Mouse (Mus musculus) midbrain, postnatal 0 days (tissue): Measurements from ENCODE around the gene Nedd4. TPM values are rescaled to one million over a fixed set of nuclear protein-coding genes. Genes with fewer than 3 reads are reported as not detected.

ENCODE experiments used
- ATAC-seq: fragments of 200-750 bp; cut with Nextera tagmentation; 2 replicates; pipeline ENCODE4 v1.8.0; 2017; ENCODE audit warnings: moderate number of reproducible peaks, mild to moderate bottlenecking, moderate TSS enrichment, moderate library complexity; ENCODE audit not compliant: low FRiP score
- DNase-seq: peaks from one replicate; pipeline ENCODE4 v3.0.0-alpha.2; 2015; ENCODE audit warnings: low spot score
- H3K27ac ChIP-seq: fragments of 300-500 bp; sonication (generic); 2 replicates; pipeline ENCODE4 v1.5.1; 2014; ENCODE audit warnings: low read depth, mild to moderate bottlenecking, low read length, mixed read lengths
- H3K27me3 ChIP-seq: fragments of 300-500 bp; sonication (generic); 2 replicates; pipeline ENCODE4 v1.6.1; 2014; ENCODE audit warnings: low read length, control low read depth, mixed read lengths; ENCODE audit not compliant: insufficient read depth
- H3K36me3 ChIP-seq: fragments of 300-500 bp; sonication (generic); 2 replicates; pipeline ENCODE4 v1.6.1; 2014; ENCODE audit warnings: low read length, control low read depth, mixed read lengths; ENCODE audit not compliant: insufficient read depth
- H3K4me1 ChIP-seq: fragments of 300-500 bp; sonication (generic); 2 replicates; pipeline ENCODE4 v1.6.1; 2014; ENCODE audit warnings: mild to moderate bottlenecking, control low read depth, antibody characterized with exemption, low read length, mixed read lengths; ENCODE audit not compliant: insufficient read depth
- H3K4me2 ChIP-seq: fragments of 300-500 bp; sonication (generic); 2 replicates; pipeline ENCODE4 v1.6.1; 2014; ENCODE audit warnings: low read depth, mild to moderate bottlenecking, low read length, mixed read lengths; ENCODE audit not compliant: poor library complexity, severe bottlenecking
- H3K4me3 ChIP-seq: fragments of 300-500 bp; sonication (generic); 2 replicates; pipeline ENCODE4 v1.5.1; 2014; ENCODE audit warnings: low read depth, mild to moderate bottlenecking, low read length, moderate library complexity
- H3K9ac ChIP-seq: fragments of 300-500 bp; sonication (generic); replicated peaks from 2 replicates; pipeline ENCODE4 v1.6.1; 2014; ENCODE audit warnings: mild to moderate bottlenecking, low read length, moderate library complexity, mixed read lengths; ENCODE audit not compliant: poor library complexity, severe bottlenecking
- H3K9me3 ChIP-seq: fragments of 300-500 bp; sonication (generic); 2 replicates; pipeline ENCODE4 v1.6.1; 2016; ENCODE audit warnings: low read length, control low read depth
- CTCF ChIP-seq: IDR thresholded peaks from 2 replicates; pipeline ENCODE4 v1.5.1; 2016; ENCODE audit warnings: antibody characterized with exemption, mild to moderate bottlenecking
- WGBS: fragments of 180-500 bp; shearing (Covaris S2); extraction: QIAGEN DNeasy Blood & Tissue Kit; methylation state at CpG from one replicate; pipeline ENCODE4 v1.1.7; 2014; 5-methylcytosine and 5-hydroxymethylcytosine counted together
- polyA plus RNA-seq: library from polyadenylated mRNA; unstranded; fragments of >200 nt; fragmentation: Nextera tagmentation; extraction: Ambion mirVana; gene quantifications from 2 replicates; pipeline ENCODE4 v1.2.1, GENCODE M21; 2015
- total RNA-seq: library from RNA; depleted of rRNA; stranded (reverse); fragments of >200 nt; gene quantifications from 2 replicates; pipeline ENCODE4 v1.2.3, GENCODE M21; 2014

Nedd4 gene
- total and polyA plus RNA-seq, 2 experiments from 2014 or later = 321 to 432 TPM

DNA sequence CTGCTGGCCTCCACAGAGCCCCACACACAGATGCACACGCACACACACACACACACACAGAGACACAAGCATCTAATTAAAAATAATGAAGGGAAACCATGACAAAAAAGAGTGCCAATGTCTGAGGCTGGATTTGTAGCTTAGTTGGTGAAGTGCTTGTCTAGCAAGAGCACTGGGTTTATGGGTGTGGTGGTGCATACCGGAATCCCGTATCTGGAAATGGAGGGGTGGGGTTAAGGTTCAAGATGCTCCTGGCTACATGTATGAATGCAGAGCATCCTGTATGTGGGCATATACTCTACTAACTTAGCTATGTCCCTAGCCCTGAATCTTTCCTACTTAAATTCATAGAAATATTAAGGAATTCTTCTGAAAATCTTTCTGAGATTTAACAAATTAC is 5.0 kb downstream of the Nedd4 start:
- no peak for TF ChIP-seq CTCF
- Histone ChIP-seq H3K36me3 (peaks cover 11% of the 10 kb centered on the region), H3K27ac (no peak overlapping the region), H3K9me3 (no peaks in the 10 kb centered on the region), H3K4me2 (no peak overlapping the region), H3K4me1 (peaks cover 4% of the 10 kb centered on the region; the same call in 1 of the 2 replicates), H3K27me3 (no peaks in the 10 kb centered on the region), H3K4me3 (no peak overlapping the region), H3K9ac (no peak overlapping the region)
- 86% methylated on average over 3 of the region's 3 CpGs for WGBS
- DNase-seq = no peak
- ATAC-seq = no peak

DNA sequence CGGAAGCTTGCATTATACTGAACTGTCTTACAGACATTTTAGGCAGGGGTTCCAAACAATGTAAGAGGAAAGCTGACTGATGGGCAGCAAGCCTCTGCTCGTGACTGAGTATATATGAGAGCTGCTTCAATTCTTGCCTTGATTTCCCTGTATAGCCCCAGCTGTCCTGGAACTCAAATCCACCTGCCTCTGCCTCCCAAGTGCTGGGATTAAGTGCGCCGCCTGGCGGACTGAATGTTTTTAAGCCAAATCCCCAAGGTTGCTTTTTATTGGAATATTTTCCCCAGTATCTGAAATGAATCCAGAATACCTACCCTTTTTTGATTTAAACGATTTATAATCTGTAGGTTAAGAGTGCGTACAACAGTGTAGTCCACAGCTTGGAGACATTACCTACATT is 7.2 kb downstream of the Nedd4 start:
- no peaks in the 10 kb centered on the region for H3K27me3 ChIP-seq
- no peak overlapping the region for H3K9ac ChIP-seq
- no peaks in the 10 kb centered on the region for H3K9me3 ChIP-seq
- peaks cover 1% of the 10 kb centered on the region; the same call in 1 of the 2 replicates for H3K4me1 ChIP-seq
- peaks cover 13% of the 10 kb centered on the region for H3K36me3 ChIP-seq
- ATAC-seq (no peak), DNase-seq (no peak)
- no peak overlapping the region for H3K4me2 ChIP-seq
- H3K27ac ChIP-seq = no peak overlapping the region
- H3K4me3 ChIP-seq = no peak overlapping the region
- WGBS = 61% methylated on average over 7 of the region's 7 CpGs
- TF ChIP-seq CTCF = peak; percentile 50

DNA sequence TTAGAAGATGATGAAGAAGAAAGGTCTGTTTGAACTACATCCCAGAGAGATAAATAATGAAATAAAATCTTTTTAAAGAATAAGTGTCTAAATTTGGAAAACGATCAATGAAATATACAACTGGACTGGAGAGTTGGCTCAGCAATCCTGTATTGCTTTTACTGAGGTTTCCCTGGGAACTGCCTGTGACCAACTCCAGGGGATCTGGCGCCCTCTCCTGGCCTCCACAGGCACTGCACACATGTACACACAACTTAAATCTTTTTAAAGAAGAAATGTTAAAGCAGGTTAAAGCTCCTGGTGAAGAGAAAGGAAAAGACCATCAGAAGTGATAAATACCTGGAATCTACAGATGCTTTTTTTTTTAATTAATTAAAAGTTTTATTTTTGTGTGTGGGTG is 10.2 kb downstream of the Nedd4 start:
- Histone ChIP-seq H3K36me3 (peaks cover 38% of the 10 kb centered on the region), H3K4me1 (no peaks in the 10 kb centered on the region), H3K4me2 (no peak overlapping the region), H3K9ac (no peak overlapping the region), H3K27ac (no peak overlapping the region), H3K27me3 (no peaks in the 10 kb centered on the region), H3K9me3 (no peaks in the 10 kb centered on the region), H3K4me3 (no peak overlapping the region)
- TF ChIP-seq CTCF = peak; percentile 98
- ATAC-seq (no peak), DNase-seq (peak; percentile 86)
- 27% methylated on average over 2 of the region's 2 CpGs for WGBS

DNA sequence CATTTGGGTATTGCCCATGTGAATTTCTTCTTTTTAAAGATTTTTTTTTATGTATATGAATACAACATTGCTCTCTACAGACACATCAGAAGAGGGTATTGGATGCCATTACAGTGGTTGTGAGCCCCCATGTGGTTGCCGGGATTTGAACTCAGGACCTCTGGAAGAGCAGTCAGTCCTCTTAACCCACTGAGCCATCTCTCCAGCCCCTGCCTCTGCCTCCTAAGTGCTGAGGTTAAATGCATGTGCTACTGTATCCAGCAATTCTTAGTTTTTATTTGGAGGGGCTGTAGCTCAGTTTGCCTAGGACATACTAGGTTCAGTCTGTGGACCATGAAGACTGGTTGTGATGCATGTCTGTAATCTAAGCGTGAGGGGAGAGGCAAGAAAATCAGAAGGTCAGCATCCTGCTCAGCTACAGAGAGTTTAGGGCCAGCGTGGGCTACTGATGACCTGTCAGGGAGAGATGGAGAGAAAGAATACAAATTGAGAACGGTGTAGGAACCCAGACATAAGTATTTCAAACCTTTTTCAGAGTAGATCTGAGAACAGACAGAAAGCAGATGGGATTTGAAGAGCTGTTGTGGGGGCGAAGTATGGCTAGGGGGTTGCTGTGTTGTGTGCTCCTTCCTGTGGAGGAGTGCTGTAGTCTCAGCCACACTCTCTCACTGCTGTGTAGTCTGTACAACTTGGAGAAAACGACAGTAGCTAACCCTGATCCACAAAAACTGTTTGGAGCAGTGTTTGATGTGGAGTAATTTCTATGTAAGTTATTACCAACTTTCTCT is 13.0 kb downstream of the Nedd4 start:
- 88% methylated on average over 6 of the region's 6 CpGs for WGBS
- TF ChIP-seq CTCF = no peak
- Histone ChIP-seq H3K9ac (no peak overlapping the region), H3K4me2 (no peak overlapping the region), H3K36me3 (peaks cover 46% of the 10 kb centered on the region), H3K9me3 (no peaks in the 10 kb centered on the region), H3K4me3 (no peak overlapping the region), H3K27me3 (no peaks in the 10 kb centered on the region), H3K27ac (no peak overlapping the region), H3K4me1 (no peaks in the 10 kb centered on the region)
- no peak for ATAC-seq
- DNase-seq = no peak

DNA sequence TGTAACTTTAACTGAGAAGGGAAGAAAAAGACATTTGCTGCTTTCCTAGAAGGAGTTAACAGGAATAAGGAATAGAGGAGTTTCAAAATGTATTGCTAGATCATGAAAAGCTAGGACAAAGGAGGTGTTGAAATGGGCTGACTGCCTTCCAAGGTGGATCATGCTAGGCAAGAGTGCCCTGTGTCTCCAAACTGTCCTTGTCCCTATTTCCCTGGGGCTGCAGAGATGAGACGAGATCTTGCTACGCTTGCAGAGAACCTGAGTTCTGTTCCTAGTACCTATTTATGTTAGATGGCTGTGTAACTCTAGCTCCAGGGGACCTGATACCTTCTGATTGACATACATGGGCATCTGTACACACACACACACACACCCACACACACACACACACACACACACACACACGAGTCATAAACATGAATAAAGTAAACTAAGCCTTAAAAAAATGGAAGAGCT is 13.6 kb downstream of the Nedd4 start:
- no peaks in the 10 kb centered on the region for H3K4me1 ChIP-seq
- H3K4me2 ChIP-seq = no peak overlapping the region
- no peak overlapping the region for H3K4me3 ChIP-seq
- TF ChIP-seq CTCF = no peak
- ATAC-seq (no peak), DNase-seq (no peak)
- H3K27ac ChIP-seq = no peak overlapping the region
- no peaks in the 10 kb centered on the region for H3K27me3 ChIP-seq
- no peak overlapping the region for H3K9ac ChIP-seq
- H3K36me3 ChIP-seq = peaks cover 43% of the 10 kb centered on the region
- no peaks in the 10 kb centered on the region for H3K9me3 ChIP-seq
- 86% methylated on average over 3 of the region's 3 CpGs for WGBS

DNA sequence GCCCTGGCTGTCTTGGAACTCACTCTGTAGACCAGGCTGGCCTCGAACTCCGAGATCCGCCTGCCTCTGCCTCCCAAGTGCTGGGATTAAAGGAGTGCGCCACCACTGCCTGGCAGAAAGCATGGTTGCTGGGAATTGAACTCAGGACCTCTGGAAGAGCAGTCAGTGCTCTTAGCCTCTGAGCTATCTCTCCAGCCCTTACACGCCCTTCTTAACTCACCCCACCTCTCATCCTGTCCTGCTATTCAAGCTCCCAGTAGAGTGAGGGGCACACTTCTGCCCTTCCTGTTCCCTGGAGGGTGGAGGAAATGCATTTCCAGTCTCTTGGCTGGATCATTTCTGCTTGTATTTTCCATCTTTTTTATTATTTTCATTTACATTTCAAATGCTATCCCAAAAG is 15.5 kb downstream of the Nedd4 start:
- Histone ChIP-seq H3K4me3 (no peak overlapping the region), H3K4me2 (no peak overlapping the region), H3K36me3 (peaks cover 43% of the 10 kb centered on the region), H3K9me3 (no peaks in the 10 kb centered on the region), H3K4me1 (no peaks in the 10 kb centered on the region), H3K27ac (no peak overlapping the region), H3K27me3 (no peaks in the 10 kb centered on the region), H3K9ac (no peak overlapping the region)
- ATAC-seq = no peak
- no peak for TF ChIP-seq CTCF
- WGBS = 95% methylated on average over 5 of the region's 5 CpGs
- no peak for DNase-seq
